Mouse (Mus musculus): ENCODE data around the gene Zfp969.
"Not testable (repeated sequence)": the region's sequence is repeated elsewhere in the genome, so short reads cannot be mapped to it uniquely, and the experiment has no call there.

Zfp969 gene

GRCm38 (mm10) chr2:175703546-175703945 lies at the start of gene Zfp969:
Gene Zfp969 (minus strand): TSS chr2:175703646.
- not testable (repeated sequence) for DNase-seq

- DNase-seq, result not testable (repeated sequence)
Observed at GRCm38 (mm10) chr2:175741237-175741636, 37.8 kb upstream of the Zfp969 start, which contains the start of gene Gm2007. Gene Gm2007 (plus strand): TSS chr2:175741537.

GRCm38 (mm10) chr2:175643678-175644077 lies 59.8 kb downstream of the Zfp969 start, which contains the start of gene Gm11007:
Gene Gm11007 (plus strand): TSS chr2:175643978.
- DNase-seq, result not testable (repeated sequence)
